Mouse (Mus musculus) MEL (cell line): ENCODE data around the gene Smim5. TPM values are rescaled to one million over a fixed set of nuclear protein-coding genes. Genes with fewer than 3 reads are reported as not detected.

Experiments
- DNase-seq: peaks from one replicate; pipeline ENCODE4 v3.0.0; 2011; ENCODE audit warnings: low read depth, low spot score
- H3K27ac ChIP-seq: 2 replicates; pipeline ENCODE4 v1.5.1; 2012; ENCODE audit warnings: low read depth, mild to moderate bottlenecking, control low read depth, low read length, moderate library complexity; ENCODE audit not compliant: control insufficient read depth
- H3K27me3 ChIP-seq, 2 experiments: fragments of 150-350 bp in 1 of 2; sonication (generic) in 1 of 2; 2 replicates each; pipeline ENCODE4 v1.6.1; 2012; ENCODE audit warnings: low read length in 2 of 2, mild to moderate bottlenecking in 2 of 2, improper control_type of control experiment in 1 of 2, moderate library complexity in 1 of 2; ENCODE audit not compliant: insufficient read depth in 2 of 2, control insufficient read depth in 1 of 2
- H3K36me3 ChIP-seq, 2 experiments: 2 replicates each; pipeline ENCODE4 v1.6.1; 2012 to 2014; ENCODE audit warnings: low read length in 2 of 2, improper control_type of control experiment in 1 of 2, inconsistent platforms in 1 of 2, mild to moderate bottlenecking in 1 of 2; ENCODE audit not compliant: insufficient read depth in 2 of 2, control insufficient read depth in 1 of 2
- H3K4me1 ChIP-seq, 2 experiments: fragments of 150-350 bp in 1 of 2; sonication (generic) in 1 of 2; 2 replicates each; pipeline ENCODE4 v1.6.1; 2012; ENCODE audit warnings: low read length in 2 of 2, improper control_type of control experiment in 1 of 2, mild to moderate bottlenecking in 1 of 2; ENCODE audit not compliant: insufficient read depth in 2 of 2, control insufficient read depth in 1 of 2
- H3K4me3 ChIP-seq, 2 experiments: fragments of 150-350 bp in 1 of 2; sonication (generic) in 1 of 2; 2 replicates each; pipeline ENCODE4 v1.5.1; 2012; ENCODE audit warnings: low read depth in 2 of 2, low read length in 2 of 2, mild to moderate bottlenecking in 2 of 2, moderate library complexity in 2 of 2, control low read depth in 1 of 2, improper control_type of control experiment in 1 of 2; ENCODE audit not compliant: control insufficient read depth in 1 of 2, insufficient read depth in 1 of 2
- H3K79me2 ChIP-seq: 2 replicates; pipeline ENCODE4 v1.6.1; 2012; ENCODE audit warnings: mild to moderate bottlenecking, low read length, moderate library complexity; ENCODE audit not compliant: control insufficient read depth, poor library complexity, insufficient read depth
- H3K9ac ChIP-seq: 2 replicates; pipeline ENCODE4 v1.6.1; 2012; ENCODE audit warnings: low read depth, mild to moderate bottlenecking, control low read depth, low read length, moderate library complexity; ENCODE audit not compliant: control insufficient read depth, poor library complexity, severe bottlenecking
- H3K9me3 ChIP-seq: fragments of 150-350 bp; sonication (generic); replicated peaks from 2 replicates; pipeline ENCODE4 v1.6.1; 2012; ENCODE audit warnings: mild to moderate bottlenecking, low read length, improper control_type of control experiment, moderate library complexity; ENCODE audit not compliant: insufficient read depth
- CHD1 ChIP-seq: IDR thresholded peaks from 2 replicates; pipeline ENCODE4 v1.6.1; 2012; ENCODE audit warnings: low read depth, mild to moderate bottlenecking, inconsistent platforms, low read length, improper control_type of control experiment
- CTCF ChIP-seq, 3 experiments: IDR thresholded peaks in 2 of 3; conservative IDR thresholded peaks in 1 of 3; 2 replicates each; pipeline ENCODE4 v1.5.1; 2011 to 2012; ENCODE audit warnings: low read length in 3 of 3, low read depth in 2 of 3, mild to moderate bottlenecking in 2 of 3, improper control_type of control experiment in 1 of 3, inconsistent platforms in 1 of 3, mixed read lengths in 1 of 3, moderate library complexity in 1 of 3; ENCODE audit not compliant: control insufficient read depth in 1 of 3, insufficient read depth in 1 of 3, poor library complexity in 1 of 3, severe bottlenecking in 1 of 3
- E2F4 ChIP-seq: IDR thresholded peaks from 2 replicates; pipeline ENCODE4 v1.6.1; 2011; ENCODE audit warnings: low read depth, low read length, improper control_type of control experiment, borderline replicate concordance
- ELF1 ChIP-seq: IDR thresholded peaks from 2 replicates; pipeline ENCODE4 v1.6.1; 2014; ENCODE audit warnings: low read depth, mild to moderate bottlenecking, inconsistent platforms, low read length, improper control_type of control experiment, moderate library complexity
- ETS1 ChIP-seq: IDR thresholded peaks from 2 replicates; pipeline ENCODE4 v1.6.1; 2012; ENCODE audit warnings: low read depth, mild to moderate bottlenecking, inconsistent platforms, low read length, improper control_type of control experiment, moderate library complexity
- GATA1 ChIP-seq: IDR thresholded peaks from 2 replicates; pipeline ENCODE4 v1.6.1; 2011; ENCODE audit warnings: low read depth, low read length, improper control_type of control experiment
- KAT2A ChIP-seq: conservative IDR thresholded peaks from 2 replicates; pipeline ENCODE4 v1.6.1; 2012; ENCODE audit warnings: low read depth, low read length, improper control_type of control experiment, inconsistent platforms
- MAX ChIP-seq: IDR thresholded peaks from 2 replicates; pipeline ENCODE4 v1.6.1; 2011; ENCODE audit warnings: low read length, improper control_type of control experiment
- MAZ ChIP-seq: IDR thresholded peaks from 2 replicates; pipeline ENCODE4 v1.6.1; 2012; ENCODE audit warnings: low read depth, mild to moderate bottlenecking, inconsistent platforms, low read length, improper control_type of control experiment
- MEF2A ChIP-seq: IDR thresholded peaks from 2 replicates; pipeline ENCODE4 v1.6.1; 2014; ENCODE audit warnings: low read depth, mild to moderate bottlenecking, inconsistent platforms, low read length, improper control_type of control experiment; ENCODE audit not compliant: poor library complexity, insufficient replicate concordance, severe bottlenecking; ENCODE audit errors: extremely low read depth
- NRF1 ChIP-seq: IDR thresholded peaks from 2 replicates; pipeline ENCODE4 v1.6.1; 2014; ENCODE audit warnings: low read depth, mild to moderate bottlenecking, inconsistent platforms, low read length, improper control_type of control experiment, moderate library complexity; ENCODE audit not compliant: poor library complexity, insufficient read depth, severe bottlenecking
- POLR2A ChIP-seq, 2 experiments: IDR thresholded peaks; 2 replicates each; pipeline ENCODE4 v1.6.1; 2011 to 2012; ENCODE audit warnings: low read length in 2 of 2, mild to moderate bottlenecking in 2 of 2, control low read depth in 1 of 2, improper control_type of control experiment in 1 of 2, low read depth in 1 of 2, moderate library complexity in 1 of 2; ENCODE audit not compliant: control insufficient read depth in 1 of 2, insufficient read depth in 1 of 2, poor library complexity in 1 of 2
- POLR2AphosphoS2 ChIP-seq: IDR thresholded peaks from 2 replicates; pipeline ENCODE4 v1.6.1; 2011; ENCODE audit warnings: low read length, improper control_type of control experiment
- RAD21 ChIP-seq: IDR thresholded peaks from 2 replicates; pipeline ENCODE4 v1.6.1; 2011; ENCODE audit warnings: mild to moderate bottlenecking, low read depth, low read length, improper control_type of control experiment
- RCOR1 ChIP-seq: IDR thresholded peaks from 2 replicates; pipeline ENCODE4 v1.6.1; 2012; ENCODE audit warnings: low read depth, mild to moderate bottlenecking, inconsistent platforms, low read length, improper control_type of control experiment
- SIN3A ChIP-seq: IDR thresholded peaks from 2 replicates; pipeline ENCODE4 v1.6.1; 2012; ENCODE audit warnings: low read length, improper control_type of control experiment, inconsistent platforms
- SMC3 ChIP-seq: IDR thresholded peaks from 2 replicates; pipeline ENCODE4 v1.6.1; 2011; ENCODE audit warnings: low read depth, low read length, improper control_type of control experiment
- UBTF ChIP-seq: IDR thresholded peaks from 2 replicates; pipeline ENCODE4 v1.6.1; 2012; ENCODE audit warnings: low read depth, mild to moderate bottlenecking, inconsistent platforms, low read length, improper control_type of control experiment, moderate library complexity, borderline replicate concordance; ENCODE audit not compliant: insufficient read depth
- USF1 ChIP-seq: IDR thresholded peaks from 2 replicates; pipeline ENCODE4 v1.6.1; 2014; ENCODE audit warnings: low read depth, mild to moderate bottlenecking, inconsistent platforms, low read length, improper control_type of control experiment, moderate library complexity
- USF2 ChIP-seq, 2 experiments: IDR thresholded peaks; 2 replicates each; pipeline ENCODE4 v1.6.1; 2011 to 2012; ENCODE audit warnings: improper control_type of control experiment in 2 of 2, low read length in 2 of 2, borderline replicate concordance in 1 of 2, inconsistent platforms in 1 of 2, low read depth in 1 of 2, mild to moderate bottlenecking in 1 of 2; ENCODE audit not compliant: insufficient read depth in 1 of 2
- ZC3H11A ChIP-seq: IDR thresholded peaks from 2 replicates; pipeline ENCODE4 v1.6.1; 2012; ENCODE audit warnings: low read depth, mild to moderate bottlenecking, inconsistent platforms, low read length, improper control_type of control experiment
- ZMIZ1 ChIP-seq: IDR thresholded peaks from 2 replicates; pipeline ENCODE4 v1.6.1; 2012; ENCODE audit warnings: low read depth, mild to moderate bottlenecking, inconsistent platforms, low read length, improper control_type of control experiment, moderate library complexity
- polyA plus RNA-seq, 2 experiments: library from polyadenylated mRNA; stranded (reverse) in 1 of 2; unstranded in 1 of 2; fragments of >175 nt in 1 of 2; fragments of >200 nt in 1 of 2; gene quantifications; 2 replicates each; pipeline versions ENCODE4 v1.2.1 to v1.2.4; 2012; ENCODE audit warnings: low replicate concordance in 2 of 2, low read depth in 1 of 2; ENCODE audit not compliant: insufficient read length in 2 of 2, insufficient read depth in 1 of 2, missing spikeins in 1 of 2
- total RNA-seq: library from RNA; depleted of rRNA; stranded (reverse); fragments of 300-350 nt; gene quantifications from 2 replicates; pipeline ENCODE4 v1.2.3, GENCODE M21; 2012

Gene Smim5
- total and polyA plus RNA-seq, 3 experiments, result 24.8 to 41.0 TPM; not detected in 1

- H3K9ac ChIP-seq, result no peak overlapping the region
- peaks cover 0 to 11% of the 10 kb centered on the region in 2 experiments; a peak in 1 of 4 replicates for H3K4me1 ChIP-seq
- no peaks in the 10 kb centered on the region for H3K79me2 ChIP-seq
- no peaks in the 10 kb centered on the region for H3K9me3 ChIP-seq
- no peaks in the 10 kb centered on the region for H3K27me3 ChIP-seq
- H3K4me3 ChIP-seq, result no peak overlapping the region
- H3K36me3 ChIP-seq, result peaks cover 0 to 3% of the 10 kb centered on the region in 2 experiments; a peak in 2 of 4 replicates
- H3K27ac ChIP-seq, result no peak overlapping the region
- TF ChIP-seq SIN3A (no peak), MAZ (no peak), CHD1 (no peak), SMC3 (no peak), ETS1 (no peak), USF1 (no peak), ZC3H11A (no peak)
- DNase-seq, result no peak
Measured at GRCm38 (mm10) chr11:115919073-115919472, 19.3 kb downstream of the Smim5 start.

DNA sequence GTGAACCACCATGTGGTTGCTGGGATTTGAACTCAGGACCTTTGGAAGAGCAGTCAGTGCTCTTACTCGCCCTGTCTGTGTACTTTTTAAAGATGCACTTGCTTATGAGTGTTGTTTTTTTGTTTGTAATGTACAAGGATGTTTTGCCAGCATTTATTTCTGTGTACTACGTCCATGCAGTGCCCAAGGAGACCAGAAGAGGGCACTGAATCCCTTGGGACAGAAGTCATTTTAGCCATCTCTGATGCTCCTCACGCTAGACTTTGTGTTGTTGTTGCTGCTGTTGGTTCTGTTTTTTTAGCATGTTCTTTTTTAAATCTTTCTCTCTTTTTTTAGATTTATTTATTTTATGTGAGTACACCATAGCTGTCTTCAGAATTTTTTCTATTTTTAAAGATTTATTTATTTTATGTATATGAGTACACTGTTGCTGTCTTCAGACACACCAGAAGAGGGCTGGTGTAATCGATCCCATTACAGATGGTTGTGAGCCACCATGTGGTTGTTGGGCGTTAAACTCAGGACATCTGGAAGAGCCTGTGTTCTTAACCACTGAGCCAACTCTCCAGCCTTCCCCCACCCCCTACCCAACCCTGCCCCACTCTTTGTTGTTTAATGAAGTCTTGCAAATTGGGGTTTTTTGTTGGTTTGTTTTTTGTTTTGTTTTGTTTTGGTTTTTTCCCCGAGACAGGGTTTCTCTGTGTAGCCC lies 20.5 kb downstream of the Smim5 start:
- peak; percentile 74 to 87 (median 82) for TF ChIP-seq CTCF (IDR thresholded peaks at IDR 0.05 in 2 of 3, conservative IDR thresholded peaks at IDR 0.05 in 1 of 3; ENCODE audit: control insufficient read depth in 1 of 3, insufficient read depth in 1 of 3, low read depth in 2 of 3, low read length in 3 of 3, poor library complexity in 1 of 3, severe bottlenecking in 1 of 3)
- TF ChIP-seq USF2 (IDR thresholded peaks at IDR 0.05; ENCODE audit: borderline replicate concordance in 1 of 2, insufficient read depth in 1 of 2, low read depth in 1 of 2, low read length in 2 of 2), result no peak
- Histone ChIP-seq H3K4me1 (peaks cover 0 to 11% of the 10 kb centered on the region in 2 experiments; a peak in 1 of 4 replicates), H3K79me2 (no peaks in the 10 kb centered on the region), H3K36me3 (peaks cover 0 to 3% of the 10 kb centered on the region in 2 experiments; a peak in 2 of 4 replicates), H3K27ac (no peak overlapping the region), H3K9ac (no peak overlapping the region), H3K27me3 (no peaks in the 10 kb centered on the region), H3K9me3 (no peaks in the 10 kb centered on the region), H3K4me3 (no peak overlapping the region)
- DNase-seq, result peak; percentile 87

DNA sequence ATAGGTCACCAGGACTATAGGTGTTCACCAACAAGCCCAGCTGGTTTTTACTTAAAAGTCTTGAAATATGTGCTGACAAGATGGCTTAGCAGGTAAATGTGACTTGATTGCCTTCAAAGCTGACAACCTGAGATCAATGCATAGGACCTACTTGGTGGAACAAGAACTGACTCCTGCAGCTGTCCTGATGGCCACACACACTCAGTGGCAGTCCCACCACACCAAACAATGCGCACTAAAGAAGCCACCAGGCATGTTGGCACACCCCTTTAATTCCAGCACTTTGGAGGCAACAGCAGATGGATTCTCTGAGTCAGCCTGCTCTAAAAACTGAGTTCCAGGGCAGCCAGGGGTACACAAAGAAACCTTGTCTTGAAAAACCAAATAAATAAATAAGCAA lies 22.2 kb downstream of the Smim5 start:
- H3K27me3 ChIP-seq, result no peaks in the 10 kb centered on the region
- H3K27ac ChIP-seq, result no peak overlapping the region
- H3K9me3 ChIP-seq, result no peaks in the 10 kb centered on the region
- no peaks in the 10 kb centered on the region for H3K36me3 ChIP-seq
- peaks cover 0 to 1% of the 10 kb centered on the region in 2 experiments; a peak in 1 of 4 replicates for H3K4me1 ChIP-seq
- DNase-seq, result no peak
- TF ChIP-seq CHD1 (no peak), USF2 (IDR thresholded peaks at IDR 0.05; ENCODE audit: borderline replicate concordance in 1 of 2, insufficient read depth in 1 of 2, low read depth in 1 of 2, low read length in 2 of 2) (no peak), MEF2A (no peak), POLR2AphosphoS2 (no peak), KAT2A (no peak), MAX (no peak), NRF1 (no peak), CTCF (IDR thresholded peaks at IDR 0.05 in 2 of 3, conservative IDR thresholded peaks at IDR 0.05 in 1 of 3; ENCODE audit: control insufficient read depth in 1 of 3, insufficient read depth in 1 of 3, low read depth in 2 of 3, low read length in 3 of 3, poor library complexity in 1 of 3, severe bottlenecking in 1 of 3) (no peak), E2F4 (no peak), POLR2A (IDR thresholded peaks at IDR 0.05; ENCODE audit: control insufficient read depth in 1 of 2, insufficient read depth in 1 of 2, low read depth in 1 of 2, low read length in 2 of 2, poor library complexity in 1 of 2) (no peak), RCOR1 (no peak), ZC3H11A (no peak), USF1 (no peak), RAD21 (no peak), GATA1 (no peak), UBTF (no peak), ELF1 (no peak), ETS1 (no peak), ZMIZ1 (no peak)
- no peak overlapping the region for H3K9ac ChIP-seq
- H3K4me3 ChIP-seq, result no peak overlapping the region
- no peaks in the 10 kb centered on the region for H3K79me2 ChIP-seq
